ENCODE assay signal across 31 mouse cellular contexts in the genomic region with DNA sequence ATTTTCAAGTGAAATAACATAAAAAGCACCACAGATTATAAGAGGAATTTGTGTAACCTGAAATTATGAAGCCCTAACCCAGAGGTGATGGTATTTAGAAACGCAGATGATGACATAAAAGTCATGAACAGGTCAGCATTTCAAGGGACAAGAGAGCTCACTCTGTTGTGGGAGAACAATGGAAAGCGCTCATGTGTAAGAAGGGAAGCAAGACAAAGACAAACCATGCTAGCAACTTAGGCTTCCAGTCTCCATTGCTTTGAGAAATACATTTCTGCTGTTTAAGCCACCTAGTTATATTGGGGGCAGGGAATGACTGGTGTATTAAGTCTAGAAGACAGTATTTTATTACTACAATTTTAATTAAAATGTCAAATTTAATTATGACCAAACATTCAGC. TPM values are rescaled to one million over a fixed set of nuclear protein-coding genes. Genes with fewer than 3 reads are reported as not detected.
DNase-seq lines count a peak whose midpoint lies in the region; ATAC-seq lines count a peak whose summit lies in the region.
"Had no signal": no experiment of that assay in that cellular context is flagged by ENCODE, and none has a peak within 500 bp of the region (broad histone marks: within the 10 kb centered on the region; RNA-seq: fewer than 3 reads in every experiment).

No protein-coding gene starts in this region.

- WGBS in hindbrain, embryonic 11.5 days, result 43% methylated on average over 2 of the region's 2 CpGs
- WGBS in hindbrain, embryonic 14.5 days, result 28% methylated on average over 2 of the region's 2 CpGs

- no peaks in the 10 kb centered on the region for H3K4me1 ChIP-seq in hindbrain, embryonic 11.5 days (replicated peaks; ENCODE audit: control insufficient read depth, insufficient read depth, low read length)
- H3K4me1 ChIP-seq in hindbrain, embryonic 14.5 days (replicated peaks; ENCODE audit: control insufficient read depth, insufficient read depth, low read length), result no peaks in the 10 kb centered on the region
- H3K4me1 ChIP-seq: embryonic facial prominence, embryonic 12.5 days; neural tube, embryonic 12.5 days had no signal

- no peak overlapping the region for H3K9ac ChIP-seq in hindbrain, embryonic 11.5 days (ENCODE audit: low read depth, low read length)
- H3K9ac ChIP-seq in hindbrain, embryonic 14.5 days, result no peak overlapping the region
- H3K9ac ChIP-seq: embryonic facial prominence, embryonic 12.5 days; liver, embryonic 14.5 days; neural tube, embryonic 12.5 days had no signal

- peak; percentile 28; the same call in 1 of the 2 replicates for ATAC-seq in hindbrain, embryonic 11.5 days (ENCODE audit: low FRiP score)
- ATAC-seq in hindbrain, embryonic 14.5 days (ENCODE audit: low FRiP score), result no peak
- ATAC-seq: CD4-positive, CD25-positive, alpha-beta regulatory T cell, adult 4 months; forebrain, embryonic 16.5 days; intestine, postnatal 0 days had no signal

- no peak overlapping the region for H3K27ac ChIP-seq in hindbrain, embryonic 11.5 days (ENCODE audit: low read depth, low read length)
- no peak overlapping the region for H3K27ac ChIP-seq in hindbrain, embryonic 14.5 days
- H3K27ac ChIP-seq: embryonic facial prominence, embryonic 12.5 days; gastrocnemius, adult 2 months; liver, embryonic 14.5 days; macrophage; neural tube, embryonic 12.5 days had no signal

- DNase-seq in hindbrain, embryonic 11.5 days (ENCODE audit: low spot score), result no peak
- no peak for DNase-seq in hindbrain, embryonic 14.5 days (ENCODE audit: low spot score)
- DNase-seq in R1 (ENCODE audit: low read depth, low spot score), result peak; percentile 24
- DNase-seq in embryo, embryonic 11 days, result peak; percentile 12
- peak; percentile 70 for DNase-seq in retina, postnatal 1 day
- DNase-seq in cerebellum, postnatal 14 days, result no peak
- DNase-seq in cerebellum, postnatal 10 days, result no peak
- DNase-seq: adrenal gland, postnatal 10 days; cerebellum, adult 11 months; cerebellum, adult 9-10 months; gastrocnemius, adult 2 months; gastrocnemius, postnatal 36 days; heart, adult 18-20 months; heart, postnatal 36 days; kidney, adult 9 months; kidney, postnatal 10 days; layer of hippocampus, adult 9-11 months; liver; lung, adult 2 months; lung, postnatal 10 days; midbrain, embryonic 14.5 days; right cerebral cortex, postnatal 25 days; thymus, postnatal 25 days had no signal

- H3K9me3 ChIP-seq in hindbrain, embryonic 11.5 days (ENCODE audit: control insufficient read depth, low read length), result no peaks in the 10 kb centered on the region
- no peaks in the 10 kb centered on the region for H3K9me3 ChIP-seq in hindbrain, embryonic 14.5 days (ENCODE audit: control insufficient read depth, low read length)
- H3K9me3 ChIP-seq: embryonic facial prominence, embryonic 12.5 days; neural tube, embryonic 12.5 days had no signal

- H3K4me3 ChIP-seq in hindbrain, embryonic 11.5 days (ENCODE audit: low read depth, low read length), result no peak overlapping the region
- H3K4me3 ChIP-seq in hindbrain, embryonic 14.5 days (replicated peaks; ENCODE audit: low read length), result no peak overlapping the region
- H3K4me3 ChIP-seq: embryonic facial prominence, embryonic 12.5 days; gastrocnemius, adult 2 months; neural tube, embryonic 12.5 days had no signal

- H3K36me3 ChIP-seq in hindbrain, embryonic 11.5 days (ENCODE audit: control insufficient read depth, insufficient read depth, low read length), result no peaks in the 10 kb centered on the region
- H3K36me3 ChIP-seq in hindbrain, embryonic 14.5 days (replicated peaks; ENCODE audit: control insufficient read depth, insufficient read depth), result peaks cover 4% of the 10 kb centered on the region; the same call in 1 of the 2 replicates

- H3K4me2 ChIP-seq in hindbrain, embryonic 11.5 days (replicated peaks; ENCODE audit: low read depth, low read length), result no peak overlapping the region
- H3K4me2 ChIP-seq in hindbrain, embryonic 14.5 days (replicated peaks), result no peak overlapping the region
- H3K4me2 ChIP-seq: embryonic facial prominence, embryonic 12.5 days; heart, embryonic 11.5 days; neural tube, embryonic 12.5 days had no signal

- no peaks in the 10 kb centered on the region for H3K27me3 ChIP-seq in hindbrain, embryonic 11.5 days (ENCODE audit: control insufficient read depth, insufficient read depth, low read length)
- no peaks in the 10 kb centered on the region for H3K27me3 ChIP-seq in hindbrain, embryonic 14.5 days (ENCODE audit: control insufficient read depth, insufficient read depth, low read length)
- H3K27me3 ChIP-seq: embryonic facial prominence, embryonic 12.5 days; neural tube, embryonic 12.5 days had no signal

RNA-seq across cellular contexts. Expression of a gene that starts 10.9 kb away (rescaled TPM):
- polyA plus RNA-seq in hindbrain, embryonic 11.5 days (2014; fragmentation: Nextera tagmentation; extraction: Ambion mirVana), result 155 and 213 TPM in 2 replicates
- polyA plus RNA-seq in hindbrain, embryonic 14.5 days (2014; fragmentation: Nextera tagmentation; extraction: Ambion mirVana), result 144 and 148 TPM in 2 replicates

Comparison
In these comparisons a context has a peak if more than half of its experiments do, and no peak if none do; other contexts are left out.
1. DNase-seq: peak in R1 (single experiment), embryo, embryonic 11 days (single experiment) and retina, postnatal 1 day (single experiment); none in hindbrain, embryonic 11.5 days (single experiment), hindbrain, embryonic 14.5 days (single experiment), cerebellum, postnatal 14 days (0 of 2) and cerebellum, postnatal 10 days (0 of 2).